Mouse (Mus musculus): Measurements from ENCODE around the gene Zyg11a. TPM values are rescaled to one million over a fixed set of nuclear protein-coding genes. Genes with fewer than 3 reads are reported as not detected.

Gene Zyg11a
- polyA plus RNA-seq, 1 experiment from 2014 or later, result not detected

- Histone ChIP-seq H3K4me3 (ENCODE audit: low read depth, low read length) (no peak overlapping the region), H3K36me3 (ENCODE audit: insufficient read depth, low read length) (no peaks in the 10 kb centered on the region), H3K4me1 (ENCODE audit: insufficient read depth, low read depth, low read length) (no peaks in the 10 kb centered on the region), H3K27ac (ENCODE audit: low read length) (no peak overlapping the region), H3K4me2 (replicated peaks; ENCODE audit: low read depth, low read length) (no peak overlapping the region), H3K9ac (replicated peaks; ENCODE audit: low read depth) (no peak overlapping the region), H3K27me3 (replicated peaks; ENCODE audit: insufficient read depth, low read length) (no peaks in the 10 kb centered on the region), H3K9me3 (ENCODE audit: low read length) (no peaks in the 10 kb centered on the region)
- 75% methylated on average over 5 of the region's 5 CpGs for WGBS
- TF ChIP-seq CTCF (IDR thresholded peaks at IDR 0.05) (no peak), EP300 (IDR thresholded peaks at IDR 0.05) (no peak)
- no peak for ATAC-seq
- no peak for DNase-seq (ENCODE audit: low spot score)
These were observed 80.9 kb downstream of the Zyg11a start for GRCm38 (mm10) chr4:108136938-108137337.

Other genes with a start within 250 kb of the Zyg11a start
- 0.17 and 0.48 TPM in 2 replicates for gene Slc1a7, start 249.7 kb downstream of the Zyg11a start, polyA plus RNA-seq (2015; fragmentation: Nextera tagmentation; extraction: Ambion mirVana)
- 2.8 and 3.3 TPM in 2 replicates for gene Podn, start 121.6 kb downstream of the Zyg11a start, polyA plus RNA-seq (2015; fragmentation: Nextera tagmentation; extraction: Ambion mirVana)
- gene Scp2, start 73.0 kb downstream of the Zyg11a start, polyA plus RNA-seq (2015; fragmentation: Nextera tagmentation; extraction: Ambion mirVana), result 495 and 532 TPM in 2 replicates
- gene Echdc2, start 52.6 kb downstream of the Zyg11a start, polyA plus RNA-seq (2015; fragmentation: Nextera tagmentation; extraction: Ambion mirVana), result 43.4 and 52.8 TPM in 2 replicates
- gene Zyg11b, start 83.0 kb upstream of the Zyg11a start, polyA plus RNA-seq (2015; fragmentation: Nextera tagmentation; extraction: Ambion mirVana), result 4.7 and 5.2 TPM in 2 replicates
- 25.3 and 31.9 TPM in 2 replicates for gene Coa7, start 110.1 kb upstream of the Zyg11a start, polyA plus RNA-seq (2015; fragmentation: Nextera tagmentation; extraction: Ambion mirVana)
- 0.83 and 1.1 TPM in 2 replicates for gene Shisal2a, start 165.3 kb upstream of the Zyg11a start, polyA plus RNA-seq (2015; fragmentation: Nextera tagmentation; extraction: Ambion mirVana)
- 68.5 and 70.3 TPM in 2 replicates for gene Gpx7, start 188.9 kb upstream of the Zyg11a start, polyA plus RNA-seq (2015; fragmentation: Nextera tagmentation; extraction: Ambion mirVana)
- 40.5 and 43.0 TPM in 2 replicates for gene Tut4, start 241.4 kb upstream of the Zyg11a start, polyA plus RNA-seq (2015; fragmentation: Nextera tagmentation; extraction: Ambion mirVana)